Mouse (Mus musculus) 416B (cell line): ENCODE measurements around the gene Ncoa3.
A peak's percentile ranks its signal among the peaks of the same experiment; 100 is the strongest.

Source experiments
- DNase-seq: peaks from one replicate; pipeline ENCODE4 v3.0.0; 2011; ENCODE audit warnings: low read depth

Gene Ncoa3

DNA sequence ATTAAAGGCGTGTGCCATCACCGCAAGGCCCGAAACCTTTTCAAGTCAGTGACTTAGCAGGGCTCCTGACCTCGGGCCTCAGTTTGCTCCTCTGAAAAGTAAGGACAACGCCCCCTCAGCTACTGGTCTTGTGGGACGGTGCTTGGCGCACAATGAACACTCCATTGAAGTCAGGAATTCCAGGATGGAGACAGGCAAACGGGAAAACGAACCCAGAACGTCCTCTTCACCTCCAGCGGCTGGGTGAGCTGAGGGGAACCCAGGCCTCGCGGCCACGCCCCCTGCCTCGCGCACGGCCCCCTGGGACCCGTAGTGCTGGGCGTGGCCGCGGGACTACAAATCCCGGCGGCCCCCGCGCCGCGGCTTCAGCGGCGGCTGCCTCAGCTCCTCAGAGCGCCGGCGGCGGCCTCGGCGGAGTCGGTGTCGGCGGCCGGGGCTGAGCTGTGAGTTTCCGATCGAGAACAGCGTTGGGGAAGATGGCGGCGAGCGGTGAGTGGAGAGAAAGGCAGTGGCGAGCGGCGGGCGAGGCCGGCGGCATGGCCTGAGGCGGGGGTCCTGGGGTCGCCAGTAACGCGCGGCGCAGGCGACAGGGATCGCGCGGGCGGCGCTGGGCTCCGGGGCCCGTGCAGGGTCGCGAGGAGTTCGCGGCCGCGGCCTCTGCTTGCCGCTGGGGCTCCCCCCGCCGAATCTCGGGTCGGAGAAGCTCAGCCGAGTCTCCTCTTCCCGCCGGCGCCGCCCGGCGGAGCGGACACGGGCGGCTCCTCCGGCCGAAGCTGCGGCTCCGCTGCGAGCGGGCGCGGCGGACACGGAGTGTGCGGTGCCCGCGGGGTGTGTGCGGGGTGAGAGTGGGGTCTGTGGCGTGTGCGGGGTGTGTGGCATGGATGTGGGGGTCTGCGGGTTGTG, at the start of gene Ncoa3:
Gene Ncoa3 (plus strand): TSS at position 367 of the 903 bp plus-strand sequence.
- DNase-seq: peak; percentile 92

DNA sequence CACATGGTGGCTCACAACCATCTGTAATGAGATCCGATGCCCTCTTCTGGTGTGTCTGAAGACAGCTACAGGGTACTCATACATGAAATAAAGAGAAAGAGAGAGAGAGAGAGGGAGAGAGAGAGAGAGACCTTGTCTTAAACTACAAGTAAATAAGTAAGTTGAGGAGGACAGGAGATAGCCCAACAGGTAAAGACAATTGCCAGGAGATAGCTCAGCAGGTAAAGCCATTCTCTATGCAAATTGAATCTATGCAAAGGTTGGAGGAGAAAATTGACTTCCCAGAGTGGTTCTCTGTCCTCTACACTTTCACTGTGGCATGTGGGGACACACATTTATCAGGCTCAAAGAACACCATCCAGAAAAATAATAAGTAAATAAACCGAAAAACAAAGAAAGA, 49.3 kb upstream of the Ncoa3 start:
- no peak for DNase-seq

DNA sequence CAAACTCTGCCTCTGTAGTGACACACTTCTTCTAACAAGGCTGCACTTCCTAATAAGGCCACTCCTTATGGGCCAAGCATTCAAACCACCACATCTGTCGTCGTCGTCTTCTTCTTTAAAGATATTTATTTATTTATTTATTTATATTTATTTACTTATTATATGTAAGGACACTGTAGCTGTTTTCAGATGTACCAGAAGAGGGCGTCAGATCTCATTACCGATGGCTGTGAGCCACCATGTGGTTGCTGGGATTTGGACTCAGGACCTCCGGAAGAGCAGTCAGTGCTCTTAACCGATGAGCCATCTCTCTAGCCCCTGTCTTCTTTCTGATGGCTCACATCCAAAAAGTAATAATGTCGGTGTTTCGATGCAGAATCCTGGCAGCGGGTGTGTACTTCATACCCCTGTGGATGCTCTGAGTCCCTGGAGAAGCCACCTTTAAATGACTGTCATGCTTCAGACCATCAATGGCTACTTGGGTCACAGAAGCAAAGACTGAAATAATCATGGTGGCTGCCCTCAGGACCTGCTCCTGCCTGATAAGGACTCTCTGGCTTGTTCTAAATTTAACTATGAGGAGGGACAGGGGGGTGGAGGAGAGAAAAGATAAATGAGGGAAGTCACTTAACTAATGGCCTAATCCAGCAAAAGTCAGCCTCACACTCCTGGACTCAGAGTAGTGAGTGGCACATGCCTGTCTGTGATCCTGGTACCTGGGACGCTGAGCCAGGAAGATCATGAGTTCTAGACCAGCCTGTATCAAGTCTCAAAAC, 47.7 kb upstream of the Ncoa3 start:
- DNase-seq: no peak

DNA sequence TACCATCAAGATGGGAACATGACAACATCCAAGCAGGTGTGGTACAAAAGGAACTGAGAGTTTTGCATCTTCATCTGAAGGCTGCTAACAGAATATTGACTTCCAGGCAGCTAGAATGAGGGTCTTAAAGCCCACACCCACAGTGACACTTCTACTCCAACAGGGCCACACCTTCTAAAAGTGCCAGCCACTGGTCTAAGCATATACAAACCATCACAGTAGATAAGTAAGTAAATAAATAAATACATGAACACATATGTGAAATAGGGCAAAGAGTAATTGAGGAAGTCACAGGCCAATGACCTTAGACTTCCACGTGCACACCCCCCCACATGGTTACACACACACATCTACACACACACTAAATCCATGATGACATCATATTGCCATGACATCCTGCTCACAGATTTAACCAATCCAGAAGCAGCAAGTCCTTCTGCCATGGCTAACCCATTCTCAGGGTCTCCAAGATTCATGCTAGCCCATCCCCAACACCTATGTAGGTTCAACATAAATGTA, 46.3 kb upstream of the Ncoa3 start:
- no peak for DNase-seq

DNA sequence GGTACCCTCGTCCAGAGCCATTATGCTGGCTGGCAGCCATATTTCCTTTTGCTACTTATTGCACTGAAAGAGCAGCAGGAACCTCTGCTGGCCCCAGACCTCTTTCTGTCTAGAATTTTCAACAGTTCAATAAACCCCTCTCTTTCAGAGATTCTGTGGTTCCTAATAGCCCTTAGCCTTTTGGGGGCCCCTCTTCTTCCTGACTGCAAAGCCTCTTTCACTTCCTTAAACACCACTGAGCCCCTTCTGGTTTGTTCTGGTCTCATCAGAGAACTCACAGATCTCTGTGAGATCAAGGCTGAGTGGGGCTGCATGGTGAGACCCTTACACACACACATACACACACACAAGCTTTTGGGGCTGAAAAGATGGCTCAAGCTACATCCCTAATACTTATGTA, 44.4 kb upstream of the Ncoa3 start:
- DNase-seq: no peak

DNA sequence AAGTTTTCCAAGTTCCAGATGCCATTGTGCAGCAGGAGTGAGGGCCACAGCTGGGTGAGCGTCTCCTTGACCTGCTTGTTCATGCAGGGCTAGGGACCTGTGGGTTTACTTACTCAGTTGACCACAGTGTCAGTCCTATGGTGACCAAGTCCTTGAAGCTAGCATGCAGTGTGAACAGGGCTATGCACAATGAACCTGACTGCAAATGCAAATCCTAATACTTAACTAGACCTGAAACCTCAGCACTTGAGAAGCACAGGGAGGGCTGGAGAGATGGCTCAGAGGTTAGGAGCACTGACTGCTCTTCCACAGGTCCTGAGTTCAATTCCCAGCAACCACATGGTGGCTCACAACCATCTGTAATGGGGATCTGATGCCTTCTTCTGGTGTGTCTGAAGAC, 43.7 kb upstream of the Ncoa3 start:
- DNase-seq: peak; percentile 40

DNA sequence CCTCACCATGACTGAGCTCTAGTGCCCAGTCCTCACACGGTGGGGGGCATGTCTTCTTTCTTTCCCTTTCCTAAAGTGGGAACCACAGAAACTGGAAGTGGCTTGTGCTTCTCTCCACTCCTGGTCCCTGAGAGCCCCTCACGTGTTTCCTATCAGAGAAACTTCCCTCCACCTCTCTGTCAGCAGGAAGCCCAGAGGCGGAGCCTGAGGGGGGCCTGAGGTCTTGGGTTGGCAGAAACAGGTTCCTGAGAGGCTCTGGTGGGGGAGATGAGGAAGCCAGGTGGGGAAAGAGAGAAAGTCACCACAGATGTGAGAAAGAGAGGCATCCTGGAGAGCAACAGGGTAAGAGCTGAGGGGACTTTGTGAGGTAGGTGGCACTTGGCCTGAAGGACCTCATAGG, 42.7 kb upstream of the Ncoa3 start:
- DNase-seq: peak; percentile 71

DNA sequence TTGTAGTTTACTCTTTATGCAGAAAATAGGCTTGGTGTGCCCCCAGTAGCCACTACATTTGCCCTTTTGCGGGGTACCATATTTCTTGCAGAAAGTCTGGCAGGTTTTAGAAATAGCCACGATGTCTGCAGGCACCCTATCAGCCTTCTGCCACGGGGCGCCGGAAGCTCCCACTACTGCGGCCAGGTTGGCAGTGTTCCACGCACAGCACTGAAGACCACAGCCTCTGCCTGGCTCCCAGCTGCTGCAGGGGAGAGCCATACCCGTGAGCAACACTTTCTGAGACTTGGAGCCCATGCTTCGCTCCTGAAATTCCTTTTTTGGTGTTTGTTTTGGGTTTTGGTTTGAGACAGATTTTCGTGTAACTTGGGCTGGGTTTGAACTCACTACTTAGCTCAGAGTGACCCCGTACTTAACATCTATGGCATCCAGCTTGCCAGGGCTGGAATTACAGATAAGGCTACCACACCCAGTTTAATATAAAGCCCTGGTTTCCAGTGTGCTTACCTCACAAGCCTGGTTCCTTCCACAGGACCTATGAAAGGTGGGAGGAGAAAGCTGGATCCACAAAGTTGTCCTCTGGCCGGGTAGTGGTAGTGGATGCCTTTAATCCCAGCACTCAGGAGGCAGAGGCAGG, 40.9 kb upstream of the Ncoa3 start:
- DNase-seq: peak; percentile 84

DNA sequence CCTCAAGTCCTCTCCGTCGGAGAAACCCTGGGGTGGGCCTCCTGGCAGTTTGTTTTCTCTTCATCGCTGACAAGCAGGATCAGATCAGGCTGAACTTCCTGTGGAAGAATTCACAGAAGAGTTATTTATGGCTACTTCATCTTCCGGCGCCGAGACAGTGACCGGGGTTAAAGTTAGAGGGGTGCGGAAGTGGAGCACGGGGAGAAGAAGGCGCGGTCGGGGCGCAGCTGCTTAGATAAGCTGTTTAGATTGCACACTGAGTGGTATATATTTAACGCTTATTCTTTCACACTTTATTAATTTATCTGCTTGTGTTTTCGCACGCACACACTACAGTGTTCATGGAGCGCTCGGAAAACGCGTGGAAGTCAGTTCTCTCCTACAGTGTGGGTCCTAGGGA, 37.6 kb upstream of the Ncoa3 start:
- peak; percentile 75 for DNase-seq

DNA sequence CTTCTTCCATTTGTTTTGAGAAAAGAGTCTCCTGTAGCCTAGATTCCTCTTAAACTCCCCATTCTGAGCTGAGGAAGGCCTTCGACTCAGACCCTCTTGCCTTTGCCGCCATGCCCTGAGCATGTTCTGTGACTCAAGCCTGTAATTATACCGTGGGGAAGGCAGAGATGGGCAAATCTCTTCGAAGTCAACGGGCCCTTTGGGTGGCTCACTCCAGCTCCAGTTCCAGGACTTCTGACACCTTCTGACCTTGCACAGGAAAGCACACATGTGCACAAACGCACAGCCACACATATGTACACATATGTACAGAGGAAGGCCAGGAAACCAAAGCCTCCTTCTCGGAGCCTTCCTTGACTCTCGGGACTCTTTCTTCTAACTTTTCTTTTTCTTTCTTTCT, 37.0 kb upstream of the Ncoa3 start:
- DNase-seq: no peak

DNA sequence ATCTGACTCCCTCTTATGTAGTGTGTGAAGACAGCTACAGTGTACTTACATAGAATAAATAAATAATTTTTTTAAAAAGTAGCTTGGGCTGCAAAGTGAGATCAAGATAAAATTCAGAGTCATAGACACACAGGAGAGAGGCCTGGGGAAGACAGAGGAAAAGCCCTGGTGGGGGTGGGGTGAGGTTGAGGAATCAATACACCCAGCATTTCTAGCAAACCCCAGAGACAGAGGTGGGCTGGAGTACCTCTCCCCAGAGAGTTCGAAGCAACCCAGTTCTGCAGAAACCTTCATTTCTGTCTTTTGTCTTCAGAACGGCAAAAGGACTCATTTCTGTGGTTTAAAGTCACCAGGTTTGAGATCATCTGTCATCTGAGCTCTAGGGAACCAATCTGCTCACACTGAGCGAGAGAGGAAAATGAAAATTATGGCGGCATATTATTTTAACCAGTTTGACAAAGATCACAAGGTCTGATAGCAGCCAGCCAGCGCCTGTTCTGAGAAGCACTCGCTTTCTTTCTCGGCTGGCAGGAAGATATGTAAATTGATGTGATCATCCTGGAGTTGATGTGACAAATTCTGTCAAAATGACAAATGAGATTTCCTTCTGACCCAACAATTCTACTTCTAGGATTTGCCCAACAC, 36.2 kb upstream of the Ncoa3 start:
- DNase-seq: peak; percentile 67

DNA sequence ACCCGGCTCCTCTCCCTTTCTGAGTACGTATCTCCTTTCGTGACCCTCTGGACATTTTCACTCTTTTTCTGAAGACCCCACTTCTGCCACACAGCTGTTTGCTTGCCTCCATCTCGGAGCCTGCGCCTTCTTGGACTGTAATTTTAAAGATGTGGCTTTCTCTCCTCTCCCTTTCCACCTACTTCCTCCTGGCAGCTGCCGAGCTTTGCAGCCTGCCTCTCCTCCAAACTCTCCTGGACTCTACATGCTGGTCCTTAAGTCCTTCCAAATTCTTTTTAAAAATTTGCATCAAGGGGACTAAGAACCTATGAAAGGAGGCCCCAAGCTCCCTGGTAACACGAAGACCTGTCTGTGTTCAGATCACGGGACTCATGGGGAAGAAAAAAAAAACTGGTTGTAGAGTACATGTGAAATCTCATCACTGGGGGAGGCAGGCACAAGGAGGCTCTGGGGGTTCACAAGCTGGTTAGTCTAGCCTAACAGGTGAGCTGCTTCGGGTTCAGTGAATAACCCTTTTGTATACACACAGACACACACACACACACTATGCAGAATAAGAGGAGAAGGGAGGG, 35.1 kb upstream of the Ncoa3 start:
- DNase-seq: no peak

DNA sequence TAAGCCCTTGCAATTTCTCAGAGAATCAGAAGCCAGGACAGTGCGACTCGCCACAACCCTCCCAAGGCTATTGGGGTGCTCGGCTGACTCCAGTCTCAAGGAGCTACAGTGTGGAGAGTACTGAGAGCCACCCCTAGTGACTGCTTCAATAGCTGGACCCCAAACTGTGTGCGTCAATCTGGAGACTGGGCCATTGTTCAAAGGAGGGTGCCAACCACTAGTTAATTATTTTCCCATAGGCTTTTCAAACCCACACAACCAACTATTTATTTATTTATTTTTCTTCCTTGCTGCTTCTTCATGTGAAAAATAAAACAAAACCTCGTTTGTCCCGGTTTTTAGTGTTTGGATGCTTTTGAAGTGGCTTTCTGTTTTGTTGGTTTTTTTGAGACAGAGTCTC, 33.9 kb upstream of the Ncoa3 start:
- no peak for DNase-seq

DNA sequence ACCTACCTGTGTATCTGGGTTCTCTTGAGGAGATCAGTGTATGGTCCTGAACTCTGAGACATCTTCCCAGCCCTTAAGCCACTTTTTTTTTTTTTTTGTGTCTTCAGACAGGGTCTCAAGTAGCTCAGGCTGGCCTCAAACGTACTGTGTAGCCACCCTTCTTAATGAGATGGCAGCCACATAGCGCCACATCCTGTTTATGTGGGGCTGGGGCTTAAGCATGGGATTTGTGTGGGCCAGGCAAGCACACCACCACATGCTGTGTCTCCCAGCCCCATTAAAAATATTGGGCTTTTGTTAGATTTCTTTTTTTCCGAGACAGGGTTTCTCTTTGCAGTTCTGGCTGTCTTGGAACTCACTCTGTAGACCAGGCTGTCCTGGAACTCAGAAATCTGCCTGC, 31.7 kb upstream of the Ncoa3 start:
- no peak for DNase-seq

DNA sequence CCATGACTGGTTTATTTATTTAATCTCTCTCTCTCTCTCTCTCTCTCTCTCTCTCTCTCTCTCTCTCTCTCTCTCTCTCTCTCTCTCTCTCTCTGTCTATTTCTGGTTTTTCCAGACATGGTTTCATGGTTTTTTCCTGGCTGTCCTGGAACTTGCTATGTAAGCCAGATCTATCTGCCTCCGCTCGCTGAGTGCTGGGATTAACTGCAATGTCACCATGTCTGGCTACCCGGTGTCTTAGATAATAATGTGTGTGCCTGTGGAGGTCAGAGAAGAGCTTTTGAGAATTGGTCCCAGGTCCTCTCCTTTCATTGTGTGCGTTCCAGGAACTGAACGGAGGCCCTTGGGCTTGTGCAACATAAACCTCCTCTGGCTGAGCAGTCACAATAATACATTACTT, 29.6 kb upstream of the Ncoa3 start:
- DNase-seq: no peak

DNA sequence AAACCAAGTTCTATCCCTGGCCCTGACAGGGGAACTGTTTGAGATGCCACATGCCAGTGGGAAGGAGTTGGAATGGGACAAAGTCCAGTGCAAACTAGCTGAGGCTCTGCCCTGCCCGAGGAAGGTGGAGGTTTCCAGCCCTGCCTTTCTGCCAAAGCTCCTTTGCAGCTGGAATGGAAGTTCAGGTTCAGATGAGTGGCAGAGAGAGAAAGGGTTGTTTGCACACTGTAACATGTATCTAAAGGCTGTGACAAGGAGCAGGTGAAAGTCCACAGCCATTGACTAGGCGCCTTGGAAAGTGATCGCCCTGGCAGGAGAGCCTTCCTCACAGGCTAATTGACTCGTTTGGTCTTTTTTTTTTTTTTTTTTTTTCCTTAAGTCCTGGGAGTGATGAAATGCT, 28.3 kb upstream of the Ncoa3 start:
- no peak for DNase-seq

DNA sequence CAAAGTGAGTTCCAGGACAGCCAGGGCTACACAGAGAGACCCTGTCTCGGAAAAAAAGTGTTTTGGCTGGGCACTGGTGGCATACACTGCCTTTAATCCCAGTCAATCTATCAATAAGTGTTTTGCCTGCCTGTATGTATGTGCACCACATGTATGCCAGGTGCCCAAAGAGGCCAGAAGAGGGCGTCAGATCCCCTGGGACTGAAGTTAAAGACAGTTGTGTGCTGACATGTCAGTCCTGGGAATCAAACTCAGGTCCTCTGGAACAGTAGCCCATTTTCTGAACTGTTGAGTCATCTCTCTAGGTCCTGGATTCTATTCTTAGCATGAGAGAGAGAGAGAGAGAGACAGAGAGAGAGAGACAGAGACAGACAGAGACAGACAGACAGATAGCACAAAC, 25.4 kb upstream of the Ncoa3 start:
- DNase-seq: no peak

DNA sequence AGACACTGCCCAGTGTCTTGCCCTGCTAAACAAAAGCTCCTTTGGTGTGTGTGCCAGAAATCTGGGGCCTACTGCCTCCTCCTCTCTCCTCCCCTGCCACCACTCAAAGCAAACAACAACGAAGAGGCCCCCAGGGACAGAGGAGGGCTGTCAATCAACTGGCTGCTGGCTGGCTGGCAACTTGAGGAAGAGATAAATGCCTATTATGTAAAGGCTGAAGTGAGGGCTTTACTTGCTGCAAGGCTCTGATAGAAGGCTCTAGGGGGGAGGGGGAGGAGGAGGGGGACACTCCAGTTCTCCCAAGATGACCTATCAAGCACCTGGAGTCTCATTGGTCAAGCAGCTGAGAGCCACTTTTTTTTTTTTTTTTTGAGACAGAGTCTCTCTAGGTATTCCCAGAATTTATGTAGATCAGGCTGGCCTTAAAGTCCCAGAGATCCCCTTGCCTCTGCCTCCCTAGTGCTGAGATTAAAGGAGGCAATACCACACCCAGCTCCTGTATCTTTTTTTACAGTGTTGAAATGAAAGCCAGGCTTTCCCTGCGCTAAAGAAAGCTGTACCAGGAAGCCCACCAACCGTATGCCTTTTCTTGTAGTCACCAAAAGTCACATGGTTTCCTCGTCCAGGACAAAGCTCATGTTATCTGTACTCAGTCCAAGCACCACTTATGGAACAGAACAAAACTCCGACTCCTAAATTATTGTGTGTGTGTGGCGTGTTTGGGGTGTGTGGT, 24.4 kb upstream of the Ncoa3 start:
- DNase-seq: peak; percentile 86

DNA sequence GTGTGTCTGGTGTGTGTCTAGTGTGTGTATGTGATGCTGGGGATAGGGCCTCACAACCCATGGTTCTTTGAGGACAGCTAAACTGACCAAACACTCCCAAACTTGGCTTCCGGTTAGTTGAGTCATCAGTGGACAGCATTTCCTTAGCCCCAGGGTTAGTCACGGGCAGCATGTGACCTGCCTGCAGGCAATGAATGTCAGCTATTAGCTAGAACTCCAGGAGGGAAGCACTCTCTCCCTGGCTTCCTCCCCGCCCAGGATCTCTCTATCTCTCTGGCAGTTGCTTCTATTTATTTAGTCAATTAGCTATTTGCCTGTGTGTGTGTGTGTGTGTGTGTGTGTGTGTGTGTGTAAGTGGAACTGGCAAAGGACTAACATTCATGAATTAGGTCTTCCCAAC, 23.6 kb upstream of the Ncoa3 start:
- DNase-seq: peak; percentile 98

DNA sequence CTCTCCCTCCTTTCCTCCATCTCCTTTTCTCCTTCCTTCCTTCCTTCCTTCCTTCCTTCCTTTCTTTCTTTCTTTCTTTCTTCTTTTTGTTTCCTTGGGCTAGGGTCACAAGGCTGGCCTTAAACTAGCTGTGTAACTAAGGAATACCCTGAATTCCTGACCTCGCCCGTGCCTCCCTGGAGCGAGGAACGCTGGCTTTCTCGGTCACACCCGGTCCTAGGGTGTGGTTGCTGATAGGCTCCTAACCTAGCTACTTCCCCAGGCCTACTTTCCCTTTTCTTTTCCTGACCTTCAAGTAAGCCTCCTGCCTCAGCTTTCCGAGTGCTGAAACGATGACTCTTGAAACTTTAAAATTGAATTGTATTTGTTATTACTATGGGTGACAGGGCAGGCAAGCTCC, 23.0 kb upstream of the Ncoa3 start:
- DNase-seq: no peak

DNA sequence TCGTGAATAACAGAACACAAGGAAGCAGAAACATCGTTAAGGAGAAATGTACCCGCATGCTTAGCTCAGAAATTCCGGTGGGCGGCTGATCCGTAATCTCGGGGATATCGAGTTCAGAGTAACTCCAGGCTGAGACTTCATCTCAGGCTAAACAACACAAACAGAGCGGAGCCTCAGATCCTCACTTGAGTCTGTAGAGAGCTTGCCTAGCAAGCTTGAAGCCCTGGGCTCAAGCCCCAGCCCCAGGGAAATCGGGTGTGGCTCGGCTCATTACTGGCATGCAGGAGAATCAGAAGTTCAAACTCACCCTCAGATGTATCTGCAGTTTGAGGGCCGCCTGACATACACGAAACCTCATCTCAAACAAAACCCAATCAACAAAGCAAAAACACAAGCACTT, 22.5 kb upstream of the Ncoa3 start:
- DNase-seq: no peak
